In the genomic region with DNA sequence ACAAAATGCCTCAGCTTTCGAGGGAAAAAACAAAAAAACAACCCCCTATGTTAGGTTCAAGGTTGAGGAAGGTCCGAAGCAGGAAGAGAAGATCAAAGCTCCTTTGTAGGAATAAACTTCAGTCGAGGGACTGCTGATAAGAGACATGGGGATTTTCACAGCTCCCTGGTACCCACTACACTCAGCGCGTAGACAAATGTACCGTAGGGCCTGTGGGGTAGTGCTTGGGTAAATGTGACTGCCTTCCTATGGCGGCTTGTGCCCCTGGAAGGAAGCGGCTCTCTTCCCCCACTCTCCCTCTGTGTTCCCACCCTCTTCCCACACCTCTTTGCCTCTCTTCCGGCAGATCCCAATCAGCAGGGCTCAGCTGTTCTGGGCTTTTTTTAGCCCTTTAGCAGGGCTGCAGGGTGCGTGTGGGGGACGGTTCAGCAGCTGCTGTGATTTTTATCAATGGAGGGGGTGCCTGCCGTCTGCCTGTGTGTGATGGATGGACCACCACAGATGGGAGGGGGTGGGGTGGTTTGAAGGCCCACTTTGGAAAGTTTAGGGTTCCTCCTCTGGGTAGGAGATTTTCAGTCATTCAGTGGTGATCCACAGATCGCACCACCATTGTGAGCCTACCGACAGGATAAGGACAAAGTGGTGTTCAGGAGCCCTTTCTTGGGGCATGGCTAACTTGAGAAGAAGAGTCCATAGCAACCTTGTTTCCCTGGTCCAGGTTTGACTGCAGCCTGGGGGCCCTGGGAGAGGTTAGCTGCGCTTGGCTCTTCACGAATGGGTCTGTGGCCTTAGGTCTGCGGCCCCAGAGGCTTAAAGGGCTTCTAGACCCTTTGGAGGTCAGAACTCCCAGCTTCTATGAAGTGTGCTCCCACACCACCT, we compare ENCODE assay signal across 8 mouse cellular contexts. TPM values are rescaled to one million over a fixed set of nuclear protein-coding genes. Genes with fewer than 3 reads are reported as not detected.
DNase-seq lines count a peak whose midpoint lies in the region; ATAC-seq lines count a peak whose summit lies in the region.

No protein-coding gene starts in this region.

- no peak for ATAC-seq in heart, embryonic 15.5 days (replicated peaks; ENCODE audit: insufficient number of reproducible peaks, insufficient read depth, low FRiP score, low read depth)
- ATAC-seq in common myeloid progenitor, adult 5-6 weeks (replicated peaks; ENCODE audit: low read depth, poor library complexity, severe bottlenecking) = peak; percentile 31; the same call in 1 of the 2 replicates
- ATAC-seq in hindbrain, embryonic 12.5 days (ENCODE audit: low FRiP score) = peak; percentile 62
- no peak for ATAC-seq in limb, embryonic 15.5 days (ENCODE audit: insufficient number of reproducible peaks, low FRiP score, low TSS enrichment, low read depth)

- H3K9me3 ChIP-seq in heart, embryonic 15.5 days (replicated peaks) = no peaks in the 10 kb centered on the region
- H3K9me3 ChIP-seq in hindbrain, embryonic 12.5 days (replicated peaks) = no peaks in the 10 kb centered on the region
- H3K9me3 ChIP-seq in limb, embryonic 15.5 days = no peaks in the 10 kb centered on the region

- no peak for DNase-seq in heart, adult 9 months (ENCODE audit: low spot score in 2 of 2)
- peak; percentile 39 for DNase-seq in right cerebral cortex, postnatal 4 days
- DNase-seq in cerebellum, adult 11-12 months = no peak
- DNase-seq in adrenal gland, postnatal 10 days = no peak

- no peaks in the 10 kb centered on the region for H3K36me3 ChIP-seq in heart, embryonic 15.5 days
- H3K36me3 ChIP-seq in hindbrain, embryonic 12.5 days = no peaks in the 10 kb centered on the region
- no peaks in the 10 kb centered on the region for H3K36me3 ChIP-seq in limb, embryonic 15.5 days

- H3K27me3 ChIP-seq in heart, embryonic 15.5 days = peaks cover 13% of the 10 kb centered on the region; the same call in 1 of the 2 replicates
- H3K27me3 ChIP-seq in hindbrain, embryonic 12.5 days = peaks cover 5% of the 10 kb centered on the region; the same call in 1 of the 2 replicates
- H3K27me3 ChIP-seq in limb, embryonic 15.5 days = no peaks in the 10 kb centered on the region

- H3K4me2 ChIP-seq in heart, embryonic 15.5 days = 0 out of 2 replicates have a peak overlapping the region, but pooled peaks have one; percentile 16
- H3K4me2 ChIP-seq in hindbrain, embryonic 12.5 days (replicated peaks) = 0 out of 2 replicates have a peak overlapping the region, but pooled peaks have one; percentile 16
- peak overlapping the region; percentile 33; the same call in 1 of the 2 replicates for H3K4me2 ChIP-seq in limb, embryonic 15.5 days

- 22% methylated on average over 17 of the region's 17 CpGs for WGBS in heart, embryonic 15.5 days
- WGBS in hindbrain, embryonic 12.5 days = 39% methylated on average over 17 of the region's 17 CpGs
- 23% methylated on average over 17 of the region's 17 CpGs for WGBS in limb, embryonic 15.5 days

- no peak overlapping the region for H3K4me3 ChIP-seq in heart, embryonic 15.5 days
- no peak overlapping the region for H3K4me3 ChIP-seq in hindbrain, embryonic 12.5 days
- no peak overlapping the region for H3K4me3 ChIP-seq in limb, embryonic 15.5 days

- H3K9ac ChIP-seq in heart, embryonic 15.5 days = no peak overlapping the region
- no peak overlapping the region for H3K9ac ChIP-seq in hindbrain, embryonic 12.5 days
- no peak overlapping the region; the same call in 1 of the 2 replicates for H3K9ac ChIP-seq in limb, embryonic 15.5 days

- H3K4me1 ChIP-seq in heart, embryonic 15.5 days (replicated peaks) = peaks cover 63% of the 10 kb centered on the region
- H3K4me1 ChIP-seq in hindbrain, embryonic 12.5 days = peaks cover 49% of the 10 kb centered on the region
- peaks cover 70% of the 10 kb centered on the region for H3K4me1 ChIP-seq in limb, embryonic 15.5 days

- H3K27ac ChIP-seq in heart, embryonic 15.5 days = peak overlapping the region; percentile 77
- H3K27ac ChIP-seq in hindbrain, embryonic 12.5 days = peak overlapping the region; percentile 80
- peak overlapping the region; percentile 94 for H3K27ac ChIP-seq in limb, embryonic 15.5 days

RNA-seq across cellular contexts. Expression of gene Ccr7, which starts 7.6 kb away (rescaled TPM):
- polyA plus RNA-seq in heart, embryonic 15.5 days (2015; fragmentation: Nextera tagmentation; extraction: Ambion mirVana) = 0.34 and 0.67 TPM in 2 replicates
- total RNA-seq in common myeloid progenitor, adult 5-6 weeks (2017) = not detected in 2 replicates
- polyA plus RNA-seq in hindbrain, embryonic 12.5 days (2016; fragmentation: Nextera tagmentation; extraction: Ambion mirVana) = 0.25 and 0.42 TPM in 2 replicates
- 0.38 and 0.48 TPM in 2 replicates for polyA plus RNA-seq in limb, embryonic 15.5 days (2015; fragmentation: Nextera tagmentation; extraction: Ambion mirVana)
- 1 to 10 TPM; 3.6 to 3.7 TPM for total RNA-seq in adrenal gland, postnatal 10 days (2021)

RNA-seq across cellular contexts. Expression of gene Tns4, which starts 58.2 kb away (rescaled TPM):
- 0.08 and 0.27 TPM in 2 replicates for polyA plus RNA-seq in heart, embryonic 15.5 days (2015; fragmentation: Nextera tagmentation; extraction: Ambion mirVana)
- total RNA-seq in common myeloid progenitor, adult 5-6 weeks (2017) = 0.68 and 1.0 TPM in 2 replicates
- 0.32 and 0.36 TPM in 2 replicates for polyA plus RNA-seq in hindbrain, embryonic 12.5 days (2016; fragmentation: Nextera tagmentation; extraction: Ambion mirVana)
- polyA plus RNA-seq in limb, embryonic 15.5 days (2015; fragmentation: Nextera tagmentation; extraction: Ambion mirVana) = 1.9 and 2.1 TPM in 2 replicates
- total RNA-seq in adrenal gland, postnatal 10 days (2021) = under 1 TPM; 0.12 to 0.51 TPM

Comparison
In these comparisons a context has a peak if more than half of its experiments do, and no peak if none do; other contexts are left out.
1. ATAC-seq: peak in common myeloid progenitor, adult 5-6 weeks (single experiment) and hindbrain, embryonic 12.5 days (single experiment); none in heart, embryonic 15.5 days (single experiment) and limb, embryonic 15.5 days (single experiment).
2. Peak in every context shown above with its lines, with median percentiles within 50 percentile points of each other: H3K27ac ChIP-seq and H3K4me2 ChIP-seq.